Mouse (Mus musculus): Measurements from ENCODE around the gene Cfap45. TPM values are rescaled to one million over a fixed set of nuclear protein-coding genes. Genes with fewer than 3 reads are reported as not detected.

Gene Cfap45
- polyA plus RNA-seq, 1 experiment: 0.20 TPM

GRCm38 (mm10) chr1:172514551-172515268 lies 5.9 kb upstream of the Cfap45 start:
- H3K4me3 ChIP-seq (ENCODE audit: extremely low read depth, insufficient read depth, insufficient read length): 0 out of 2 replicates have a peak overlapping the region, but pooled peaks have one; percentile 1
- H3K4me1 ChIP-seq (ENCODE audit: control insufficient read depth, insufficient read depth, insufficient read length): peaks cover 31% of the 10 kb centered on the region; the same call in 1 of the 2 replicates
- 39% methylated on average over 7 of the region's 7 CpGs for WGBS

GRCm38 (mm10) chr1:172515396-172515795 lies 5.2 kb upstream of the Cfap45 start:
- H3K36me3 ChIP-seq (ENCODE audit: control insufficient read depth, insufficient read depth, low read length): no peaks in the 10 kb centered on the region
- H3K27ac ChIP-seq (ENCODE audit: insufficient read depth, low read length): peak overlapping the region; percentile 68
- TF ChIP-seq POLR2A (IDR thresholded peaks at IDR 0.05; ENCODE audit: low read depth, low read length) (no peak), CTCF (IDR thresholded peaks at IDR 0.05; ENCODE audit: extremely low read depth, insufficient read depth, insufficient read length, insufficient replicate concordance) (no peak)
- H3K4me3 ChIP-seq (ENCODE audit: extremely low read depth, insufficient read depth, insufficient read length): no peak overlapping the region
- DNase-seq (ENCODE audit: low read depth in 1 of 2, low spot score in 2 of 2): no peak
- H3K27me3 ChIP-seq (ENCODE audit: control insufficient read depth, insufficient read depth, low read length): no peaks in the 10 kb centered on the region
- 72% methylated on average over 1 of the region's 1 CpGs for WGBS
- H3K4me1 ChIP-seq (ENCODE audit: control insufficient read depth, insufficient read depth, insufficient read length): peaks cover 28% of the 10 kb centered on the region; the same call in 1 of the 2 replicates

More at GRCm38 (mm10) chr1:172514551-172515268, 5.9 kb upstream of the Cfap45 start:
- TF ChIP-seq CTCF (IDR thresholded peaks at IDR 0.05; ENCODE audit: extremely low read depth, insufficient read depth, insufficient read length, insufficient replicate concordance) (no peak), POLR2A (IDR thresholded peaks at IDR 0.05; ENCODE audit: low read depth, low read length) (no peak)
- Histone ChIP-seq H3K27me3 (ENCODE audit: control insufficient read depth, insufficient read depth, low read length) (no peaks in the 10 kb centered on the region), H3K27ac (ENCODE audit: insufficient read depth, low read length) (peak overlapping the region; percentile 84), H3K36me3 (ENCODE audit: control insufficient read depth, insufficient read depth, low read length) (no peaks in the 10 kb centered on the region)
- no peak for DNase-seq (ENCODE audit: low read depth in 1 of 2, low spot score in 2 of 2)

GRCm38 (mm10) chr1:172518013-172518412 lies 2.6 kb upstream of the Cfap45 start:
- Histone ChIP-seq H3K27me3 (ENCODE audit: control insufficient read depth, insufficient read depth, low read length) (no peaks in the 10 kb centered on the region), H3K4me3 (ENCODE audit: extremely low read depth, insufficient read depth, insufficient read length) (no peak overlapping the region), H3K4me1 (ENCODE audit: control insufficient read depth, insufficient read depth, insufficient read length) (peaks cover 28% of the 10 kb centered on the region; the same call in 1 of the 2 replicates), H3K27ac (ENCODE audit: insufficient read depth, low read length) (no peak overlapping the region), H3K36me3 (ENCODE audit: control insufficient read depth, insufficient read depth, low read length) (no peaks in the 10 kb centered on the region)
- no peak for DNase-seq (ENCODE audit: low read depth in 1 of 2, low spot score in 2 of 2)
- TF ChIP-seq POLR2A (IDR thresholded peaks at IDR 0.05; ENCODE audit: low read depth, low read length) (no peak), CTCF (IDR thresholded peaks at IDR 0.05; ENCODE audit: extremely low read depth, insufficient read depth, insufficient read length, insufficient replicate concordance) (peak; percentile 31; the same call in 1 of the 2 replicates)
- 85% methylated on average over 4 of the region's 4 CpGs for WGBS

- H3K4me3 ChIP-seq (ENCODE audit: extremely low read depth, insufficient read depth, insufficient read length): no peak overlapping the region
- H3K36me3 ChIP-seq (ENCODE audit: control insufficient read depth, insufficient read depth, low read length): no peaks in the 10 kb centered on the region
- no peaks in the 10 kb centered on the region for H3K27me3 ChIP-seq (ENCODE audit: control insufficient read depth, insufficient read depth, low read length)
- TF ChIP-seq CTCF (IDR thresholded peaks at IDR 0.05; ENCODE audit: extremely low read depth, insufficient read depth, insufficient read length, insufficient replicate concordance): no peak
- TF ChIP-seq POLR2A (IDR thresholded peaks at IDR 0.05; ENCODE audit: low read depth, low read length): no peak
- no peak for DNase-seq (ENCODE audit: low read depth in 1 of 2, low spot score in 2 of 2)
- no peak overlapping the region for H3K27ac ChIP-seq (ENCODE audit: insufficient read depth, low read length)
- H3K4me1 ChIP-seq (ENCODE audit: control insufficient read depth, insufficient read depth, insufficient read length): peaks cover 15% of the 10 kb centered on the region; the same call in 1 of the 2 replicates
- 79% methylated on average over 6 of the region's 6 CpGs for WGBS
Observed at GRCm38 (mm10) chr1:172519644-172520043, 957 bp upstream of the Cfap45 start.

GRCm38 (mm10) chr1:172522524-172522923 lies 1.9 kb downstream of the Cfap45 start:
- WGBS: 27% methylated on average over 7 of the region's 7 CpGs
- TF ChIP-seq POLR2A (IDR thresholded peaks at IDR 0.05; ENCODE audit: low read depth, low read length): no peak
- no peak for TF ChIP-seq CTCF (IDR thresholded peaks at IDR 0.05; ENCODE audit: extremely low read depth, insufficient read depth, insufficient read length, insufficient replicate concordance)
- Histone ChIP-seq H3K27me3 (ENCODE audit: control insufficient read depth, insufficient read depth, low read length) (no peaks in the 10 kb centered on the region), H3K27ac (ENCODE audit: insufficient read depth, low read length) (no peak overlapping the region), H3K36me3 (ENCODE audit: control insufficient read depth, insufficient read depth, low read length) (no peaks in the 10 kb centered on the region), H3K4me1 (ENCODE audit: control insufficient read depth, insufficient read depth, insufficient read length) (peaks cover 19% of the 10 kb centered on the region), H3K4me3 (ENCODE audit: extremely low read depth, insufficient read depth, insufficient read length) (no peak overlapping the region)
- DNase-seq (ENCODE audit: low read depth in 1 of 2, low spot score in 2 of 2): peak in 1 of 2 experiments; percentile 65

- Histone ChIP-seq H3K4me3 (ENCODE audit: extremely low read depth, insufficient read depth, insufficient read length) (no peak overlapping the region), H3K36me3 (ENCODE audit: control insufficient read depth, insufficient read depth, low read length) (no peaks in the 10 kb centered on the region), H3K27ac (ENCODE audit: insufficient read depth, low read length) (no peak overlapping the region), H3K4me1 (ENCODE audit: control insufficient read depth, insufficient read depth, insufficient read length) (peaks cover 19% of the 10 kb centered on the region), H3K27me3 (ENCODE audit: control insufficient read depth, insufficient read depth, low read length) (no peaks in the 10 kb centered on the region)
- no peak for TF ChIP-seq CTCF (IDR thresholded peaks at IDR 0.05; ENCODE audit: extremely low read depth, insufficient read depth, insufficient read length, insufficient replicate concordance)
- TF ChIP-seq POLR2A (IDR thresholded peaks at IDR 0.05; ENCODE audit: low read depth, low read length): no peak
- DNase-seq (ENCODE audit: low read depth in 1 of 2, low spot score in 2 of 2): no peak
- 54% methylated on average over 12 of the region's 12 CpGs for WGBS
Observed at GRCm38 (mm10) chr1:172523699-172524101, 3.1 kb downstream of the Cfap45 start.
